Mouse (Mus musculus) CH12F3 (cell line): ENCODE measurements around the gene Fktn.
"Not testable (repeated sequence)": the region's sequence is repeated elsewhere in the genome, so short reads cannot be mapped to it uniquely, and the experiment has no call there.

Experiments
- in situ Hi-C: fragments of 300-500 bp; cut with MboI; formaldehyde crosslinking; loops from 2 replicates; pipeline ENCODE4 v1.14.3; 2020; ENCODE audit warnings: low sequenced_read_pairs

Fktn gene

DNA sequence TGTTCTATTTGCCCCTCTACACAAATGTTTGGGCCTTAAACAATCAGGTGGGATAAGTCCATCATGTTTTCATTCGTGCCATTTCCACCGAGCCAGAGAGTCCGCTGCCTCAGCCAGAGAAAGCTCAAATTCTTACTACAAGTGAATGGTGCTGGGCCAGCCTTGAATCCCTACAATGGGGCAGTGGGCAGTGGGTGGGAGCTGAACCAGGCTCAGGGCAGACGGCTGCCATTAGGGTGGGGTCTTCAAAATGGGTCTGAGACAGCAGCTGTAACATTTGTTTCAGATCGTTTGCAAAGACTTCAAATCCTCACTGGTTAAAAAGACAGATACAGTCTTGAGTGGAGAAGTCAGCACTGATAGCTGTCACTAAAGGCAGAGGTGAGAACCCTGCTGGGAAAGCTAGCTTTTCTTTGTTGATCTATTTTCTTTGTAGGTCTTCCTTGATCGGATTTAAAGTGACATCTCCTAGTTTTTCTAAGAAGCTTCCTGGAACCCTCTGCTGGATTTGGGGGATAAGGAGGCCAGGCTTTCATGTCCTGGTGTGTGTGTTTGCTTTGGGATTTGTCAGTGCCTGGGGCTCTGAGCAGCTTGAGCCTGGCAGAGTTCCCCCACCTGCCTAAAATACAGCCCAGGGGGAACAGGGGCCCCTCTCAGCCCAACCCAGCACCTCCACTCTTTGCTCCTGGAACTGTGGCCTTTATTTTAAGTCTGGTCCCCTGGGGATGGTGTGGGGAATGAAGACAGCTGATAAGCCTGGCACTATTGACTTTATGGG lies 57.3 kb downstream of the Fktn start:
- in situ Hi-C loops = no loop called here

- in situ Hi-C loops = no loop called here
Measured at GRCm38 (mm10) chr4:53772004-53772403, 58.2 kb downstream of the Fktn start.

- in situ Hi-C loops = no loop called here
Measured at GRCm38 (mm10) chr4:53773911-53774310, 60.1 kb downstream of the Fktn start.

GRCm38 (mm10) chr4:53781396-53781795 lies 67.6 kb downstream of the Fktn start:
- in situ Hi-C loops = no loop called here

DNA sequence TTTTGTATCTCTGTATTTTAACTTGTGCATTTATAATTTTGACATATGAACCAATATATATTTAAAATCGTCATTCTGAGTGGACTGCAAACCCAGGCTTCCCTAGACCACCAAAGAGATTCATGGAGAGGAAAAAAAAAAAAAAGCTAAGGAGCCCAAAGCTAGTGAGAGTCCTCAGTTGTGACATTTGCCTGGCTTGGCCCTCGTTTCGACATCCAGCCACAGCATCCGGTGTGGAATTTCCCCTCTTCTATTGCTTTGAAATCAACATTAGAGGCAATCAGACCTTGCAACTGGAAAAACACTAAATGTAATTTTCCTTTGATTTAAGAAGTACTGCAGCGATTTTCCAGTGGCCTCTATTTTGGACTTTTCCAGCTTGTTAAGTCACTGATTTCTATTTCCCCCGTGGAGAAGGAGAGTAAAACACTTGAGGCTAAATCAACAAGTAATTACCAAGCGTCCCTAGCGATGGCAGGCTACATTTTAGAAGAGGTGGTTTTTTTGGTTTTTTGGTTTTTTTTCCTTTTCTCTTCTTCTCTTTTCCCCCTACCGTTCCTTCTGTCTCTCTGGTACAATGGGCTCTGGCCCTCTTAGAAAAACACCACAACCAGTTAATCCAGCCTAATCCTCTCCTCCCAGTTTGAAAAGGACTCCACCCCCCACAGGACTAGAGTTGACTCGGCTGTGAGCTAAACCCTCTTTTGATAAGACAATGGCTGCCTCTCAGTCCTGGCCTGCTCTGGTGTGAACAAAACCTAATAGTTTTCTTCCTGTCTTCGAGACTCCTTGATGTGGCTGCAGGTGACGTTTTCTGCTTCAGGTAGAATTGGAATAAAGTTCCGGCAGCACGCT lies 68.6 kb downstream of the Fktn start:
- in situ Hi-C loops = no loop called here

DNA sequence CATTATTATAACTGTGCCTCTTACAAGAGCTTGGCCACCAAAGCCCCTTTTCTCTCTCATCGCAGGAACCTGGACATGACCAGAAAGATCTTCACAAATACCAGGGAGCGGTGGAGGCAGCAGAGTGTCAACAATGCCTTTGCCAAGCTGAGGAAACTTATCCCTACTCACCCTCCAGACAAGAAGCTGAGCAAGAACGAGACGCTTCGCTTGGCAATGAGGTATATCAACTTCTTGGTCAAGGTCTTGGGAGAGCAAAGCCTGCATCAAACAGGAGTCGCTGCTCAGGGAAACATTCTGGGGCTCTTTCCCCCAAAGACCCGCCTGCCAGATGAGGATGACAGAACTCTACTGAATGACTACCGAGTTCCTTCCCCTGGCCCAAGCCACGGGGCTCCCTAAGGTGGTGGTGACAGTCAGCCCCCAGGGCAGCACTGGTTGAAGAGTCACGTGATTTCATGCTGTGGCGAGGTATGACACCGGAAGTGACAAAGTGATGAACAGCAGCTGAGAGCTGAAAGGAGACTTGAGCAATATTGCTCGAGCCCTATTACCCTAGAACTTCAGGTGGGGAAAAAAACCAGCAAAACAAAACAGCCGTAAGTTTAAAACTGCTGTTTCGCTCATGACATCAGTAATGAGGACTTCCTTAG lies 72.1 kb downstream of the Fktn start:
- in situ Hi-C loops = no loop called here

DNA sequence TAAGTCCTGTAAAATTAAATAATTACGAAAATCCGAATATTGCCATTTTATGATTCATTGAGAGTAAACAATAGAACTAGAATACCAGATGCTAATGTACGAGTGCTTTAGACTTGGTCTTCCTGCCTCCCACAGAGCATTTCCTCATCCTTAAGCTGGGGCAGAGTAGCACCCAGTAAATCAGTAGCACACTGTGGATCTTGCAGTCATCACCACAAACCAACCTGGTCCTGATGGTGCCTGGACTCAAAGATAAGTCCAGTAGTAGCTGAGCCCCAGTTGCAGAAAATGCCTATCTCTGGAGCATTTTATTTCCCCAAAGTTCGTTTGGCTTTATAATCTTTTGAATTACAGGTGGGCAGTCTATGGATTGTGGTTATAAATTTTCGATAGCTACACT lies 73.1 kb downstream of the Fktn start:
- in situ Hi-C loops = no loop called here

DNA sequence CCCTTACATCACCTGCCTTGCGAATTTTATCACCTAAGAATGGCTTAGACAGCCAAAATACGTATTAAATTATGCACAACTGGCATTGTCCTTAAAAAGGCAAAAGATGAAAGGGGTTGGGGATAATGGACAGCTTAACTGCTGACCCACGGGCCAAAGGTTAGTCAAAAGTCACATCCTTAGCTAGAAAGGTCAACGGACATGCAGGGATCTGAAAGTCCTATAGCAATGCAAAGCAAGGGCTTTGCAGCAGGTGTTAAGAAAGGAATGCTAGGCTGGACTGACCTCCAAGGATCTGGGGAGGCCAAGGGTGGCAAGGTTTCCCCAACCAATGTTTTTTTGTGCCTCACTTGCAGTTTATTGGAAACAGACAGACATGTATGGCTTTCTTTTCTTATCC lies 75.5 kb downstream of the Fktn start:
- in situ Hi-C loops = no loop called here

DNA sequence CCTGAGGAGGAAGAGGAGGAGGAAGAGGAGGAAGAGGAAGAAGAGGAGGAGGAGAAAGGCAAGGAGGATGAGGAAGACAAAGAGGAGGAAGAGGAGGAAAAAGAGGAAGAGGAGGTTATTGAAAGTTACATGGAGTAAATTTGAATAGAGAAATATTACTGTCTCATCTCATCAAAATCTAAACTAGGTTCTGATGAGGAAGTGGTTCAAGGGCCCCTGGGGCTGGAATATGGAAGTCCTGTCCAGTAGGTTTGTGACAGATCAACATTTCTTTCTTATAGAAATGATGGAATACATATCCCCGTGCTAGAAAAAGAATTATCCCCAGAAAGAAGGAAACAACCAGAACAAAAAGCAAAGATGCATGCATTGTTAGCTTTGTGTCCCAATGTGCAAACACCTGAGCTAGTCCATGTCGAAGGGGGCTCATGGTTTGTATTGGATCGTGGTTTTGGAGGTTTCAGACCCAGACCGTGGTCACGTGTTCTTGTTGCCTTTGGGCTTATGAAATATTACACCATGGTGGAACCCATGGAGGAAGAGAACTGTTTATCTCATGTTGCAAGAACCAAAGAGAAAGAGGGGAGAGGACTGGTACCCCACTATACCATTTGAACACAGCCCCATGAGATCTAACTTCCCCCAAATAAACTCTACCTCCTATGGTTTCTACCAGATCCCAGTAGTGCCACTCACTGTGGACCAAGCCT lies 80.6 kb downstream of the Fktn start:
- in situ Hi-C loops = no loop called here

GRCm38 (mm10) chr4:53795086-53795485 lies 81.3 kb downstream of the Fktn start:
- in situ Hi-C loops = no loop called here

GRCm38 (mm10) chr4:53795706-53796105 lies 81.9 kb downstream of the Fktn start:
- in situ Hi-C loops = no loop called here

DNA sequence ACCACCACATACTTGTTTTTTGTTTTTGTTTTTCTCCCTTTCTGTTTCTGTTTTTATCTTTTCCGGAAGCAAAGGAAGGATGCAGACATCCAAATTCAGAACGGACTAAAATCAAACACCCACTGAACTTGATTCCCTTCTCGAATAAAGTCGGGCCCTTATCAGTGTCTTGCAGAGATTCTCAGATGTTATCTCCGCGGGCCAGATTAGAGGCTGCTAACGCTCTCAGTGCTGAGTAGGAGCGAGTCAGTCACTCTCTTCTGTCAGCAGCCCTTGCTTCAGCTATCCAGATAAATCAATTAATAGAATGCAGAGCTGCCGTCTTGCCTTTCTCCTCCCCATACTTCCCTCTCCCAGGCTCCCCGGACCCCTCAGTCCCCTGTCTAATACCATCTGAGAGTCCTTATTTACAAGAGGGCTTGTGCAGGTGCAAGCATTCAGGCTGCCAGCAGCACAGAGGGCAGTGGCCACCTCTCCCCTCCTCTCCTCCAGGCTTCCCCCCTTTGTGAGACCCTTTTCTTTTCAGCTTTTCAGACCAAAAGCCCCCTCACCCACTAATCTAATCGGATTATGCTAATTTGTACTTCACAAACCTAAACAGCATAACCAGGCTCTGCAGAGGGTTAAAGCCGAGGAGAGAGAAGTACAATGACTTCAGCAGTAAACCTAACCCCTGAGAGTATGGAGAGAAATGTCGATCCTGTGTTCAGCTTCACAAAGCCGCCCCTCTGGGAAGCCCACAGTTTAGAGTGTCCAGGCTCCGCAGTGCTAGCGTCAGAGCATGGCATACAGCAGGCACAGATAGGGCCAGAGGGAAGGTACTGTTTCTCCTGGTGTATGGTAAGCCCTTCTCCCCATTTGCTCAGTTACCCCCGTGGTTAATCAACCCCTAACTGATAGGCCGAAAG lies 83.3 kb downstream of the Fktn start:
- in situ Hi-C loops = no loop called here

DNA sequence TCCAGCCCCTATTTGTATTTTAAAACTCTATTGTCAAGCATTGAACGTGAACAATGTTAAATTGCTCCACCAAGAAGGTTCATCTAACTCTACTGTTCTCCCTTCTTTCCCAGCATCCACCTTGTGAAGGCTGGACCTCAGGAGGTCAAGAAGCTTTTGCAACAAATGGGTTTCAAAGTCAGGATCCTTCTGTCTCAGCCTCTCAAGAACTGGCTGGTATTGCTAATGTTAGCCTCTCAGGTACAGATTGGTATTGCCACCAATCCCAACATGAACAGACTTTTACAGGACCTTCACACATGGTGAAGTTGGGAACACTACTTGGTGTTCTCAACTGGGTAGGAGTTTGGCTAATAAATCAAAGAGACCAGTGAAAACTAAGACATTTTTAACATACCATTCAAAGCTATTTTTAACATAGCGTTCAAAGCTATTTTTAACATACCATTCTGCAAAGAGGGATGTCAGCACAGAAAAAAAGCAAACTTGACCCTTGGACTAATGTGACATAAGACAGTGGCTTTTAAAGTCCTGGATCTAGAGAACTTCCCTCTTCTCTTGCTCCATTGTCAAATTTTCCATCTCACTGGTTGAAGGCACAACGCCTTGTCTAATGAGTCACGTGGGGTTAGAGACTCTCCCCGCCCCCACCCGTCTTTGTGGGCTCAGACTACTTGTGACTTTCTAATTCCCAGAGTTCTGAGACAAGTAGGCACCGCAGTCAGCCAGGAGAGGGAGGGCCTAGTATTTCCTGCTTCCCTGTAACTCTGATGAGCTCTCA lies 85.3 kb downstream of the Fktn start:
- in situ Hi-C loops = no loop called here

GRCm38 (mm10) chr4:53799753-53800152 lies 86.0 kb downstream of the Fktn start:
- in situ Hi-C loops = no loop called here

GRCm38 (mm10) chr4:53803674-53804073 lies 89.9 kb downstream of the Fktn start:
- in situ Hi-C loops = not testable (repeated sequence)

GRCm38 (mm10) chr4:53806428-53806827 lies 92.6 kb downstream of the Fktn start:
- in situ Hi-C loops = not testable (repeated sequence)

GRCm38 (mm10) chr4:53818320-53818719 lies 104.5 kb downstream of the Fktn start:
- in situ Hi-C loops = no loop called here

DNA sequence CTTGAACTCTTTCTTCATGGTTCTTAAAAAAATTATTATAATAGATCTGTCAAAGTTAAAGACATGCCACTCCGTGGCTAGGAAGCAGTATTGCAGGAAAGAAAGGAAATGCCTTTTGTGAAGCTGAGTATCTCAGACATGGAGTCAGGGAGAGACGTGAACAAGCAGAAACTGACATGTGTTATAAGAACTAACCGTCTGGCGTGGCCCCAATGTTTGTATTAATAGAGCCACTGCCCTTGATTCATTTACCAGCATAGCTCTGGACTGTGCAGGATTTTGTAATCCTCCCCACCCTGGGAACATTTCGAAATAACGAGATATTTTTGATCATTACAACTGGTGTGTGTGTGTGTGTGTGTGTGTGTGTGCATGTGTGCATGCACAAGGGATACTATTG lies 109.9 kb downstream of the Fktn start:
- in situ Hi-C loops = no loop called here

- in situ Hi-C loops = no loop called here
Measured at GRCm38 (mm10) chr4:53824831-53825230, 111.0 kb downstream of the Fktn start.
